Mouse (Mus musculus) liver, embryonic 18 days (tissue): ENCODE results near the gene Aspscr1. TPM values are rescaled to one million over a fixed set of nuclear protein-coding genes. Genes with fewer than 3 reads are reported as not detected.

Experiments
- polyA plus RNA-seq: library from polyadenylated mRNA; depleted of rRNA; stranded (reverse); fragments of >200 nt; gene quantifications from 2 replicates; pipeline ENCODE4 v1.2.3, GENCODE M21; 2012; rRNA removed

The Aspscr1 gene
- 23.8 and 25.4 TPM in 2 replicates for polyA plus RNA-seq

DNA sequence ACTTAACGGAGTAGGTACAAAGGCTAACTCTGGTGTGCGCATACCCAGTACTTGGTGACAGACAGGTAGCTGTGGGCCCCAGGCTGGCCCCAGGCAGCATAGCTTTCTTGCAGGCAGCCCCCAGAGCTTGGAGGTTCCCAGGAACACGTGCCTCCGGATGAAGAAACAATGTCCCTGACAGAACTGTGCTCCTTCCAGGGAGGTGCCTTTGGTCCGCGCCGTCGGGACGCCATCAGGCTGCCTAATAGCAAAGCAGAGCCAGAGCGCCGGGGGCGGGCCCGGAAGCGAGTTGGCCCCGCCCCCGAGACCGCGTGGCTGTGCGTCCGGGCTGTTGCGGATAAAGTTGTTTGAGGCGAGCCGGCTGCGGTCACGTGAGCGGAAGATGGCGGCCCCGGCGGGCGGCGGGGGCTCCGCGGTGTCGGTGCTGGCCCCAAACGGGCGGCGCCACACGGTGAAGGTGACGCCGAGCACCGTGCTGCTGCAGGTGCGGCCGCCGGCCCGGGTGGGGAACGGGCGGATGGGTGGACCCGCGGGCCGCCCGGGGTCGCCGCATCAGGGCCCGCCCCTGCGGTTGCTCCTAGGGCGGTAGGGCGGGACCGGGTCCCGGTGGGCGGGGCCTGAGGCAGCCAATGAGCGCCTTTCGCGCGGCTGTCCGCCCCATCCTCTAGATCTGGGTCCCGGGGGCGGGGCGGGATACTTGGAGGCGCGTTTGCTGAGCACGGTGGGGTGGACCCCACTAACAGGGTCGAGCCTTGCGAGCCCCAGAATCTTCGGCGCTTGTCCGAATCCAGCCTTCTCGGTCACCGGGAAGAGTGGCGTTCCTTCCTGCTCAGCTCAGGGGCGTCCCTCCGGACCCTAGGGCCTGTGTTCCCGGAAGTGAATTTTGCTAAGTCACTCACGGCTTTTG lies at the start of gene Aspscr1:
Gene Aspscr1 (plus strand): TSS at position 287 of the 907 bp plus-strand sequence.

DNA sequence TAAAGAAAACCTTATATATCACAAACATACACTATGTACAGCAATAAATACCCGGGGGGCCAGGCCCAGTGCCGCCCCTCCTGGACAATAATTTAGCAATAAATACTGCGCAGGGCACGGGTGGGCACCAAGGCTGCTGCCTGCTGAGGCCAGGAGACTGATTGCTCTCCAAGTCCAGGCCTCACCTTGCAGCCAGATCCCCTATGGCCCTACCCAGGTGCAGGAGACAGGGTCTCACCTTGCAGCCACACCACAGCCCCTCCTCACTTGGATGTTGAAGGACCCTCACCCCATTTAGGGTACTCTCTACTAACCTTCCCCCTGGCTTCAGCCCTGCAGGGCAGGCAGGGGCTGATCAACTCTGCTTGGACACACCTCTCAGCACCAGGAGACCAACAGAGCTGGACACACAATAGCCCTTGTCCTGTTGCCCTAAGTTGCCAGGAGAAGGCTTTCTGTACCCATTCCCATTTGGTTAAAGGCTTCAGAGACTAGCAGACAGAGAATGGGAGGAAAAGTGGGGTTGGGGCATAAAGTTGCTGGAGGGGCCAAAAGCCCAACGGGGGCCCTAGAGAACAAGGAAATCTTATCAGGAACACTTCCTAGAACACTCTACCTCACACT lies 47.5 kb upstream of the Aspscr1 start, which contains the start of gene Sirt7:
Gene Sirt7 (minus strand): TSS at position 89 of the 624 bp plus-strand sequence.

DNA sequence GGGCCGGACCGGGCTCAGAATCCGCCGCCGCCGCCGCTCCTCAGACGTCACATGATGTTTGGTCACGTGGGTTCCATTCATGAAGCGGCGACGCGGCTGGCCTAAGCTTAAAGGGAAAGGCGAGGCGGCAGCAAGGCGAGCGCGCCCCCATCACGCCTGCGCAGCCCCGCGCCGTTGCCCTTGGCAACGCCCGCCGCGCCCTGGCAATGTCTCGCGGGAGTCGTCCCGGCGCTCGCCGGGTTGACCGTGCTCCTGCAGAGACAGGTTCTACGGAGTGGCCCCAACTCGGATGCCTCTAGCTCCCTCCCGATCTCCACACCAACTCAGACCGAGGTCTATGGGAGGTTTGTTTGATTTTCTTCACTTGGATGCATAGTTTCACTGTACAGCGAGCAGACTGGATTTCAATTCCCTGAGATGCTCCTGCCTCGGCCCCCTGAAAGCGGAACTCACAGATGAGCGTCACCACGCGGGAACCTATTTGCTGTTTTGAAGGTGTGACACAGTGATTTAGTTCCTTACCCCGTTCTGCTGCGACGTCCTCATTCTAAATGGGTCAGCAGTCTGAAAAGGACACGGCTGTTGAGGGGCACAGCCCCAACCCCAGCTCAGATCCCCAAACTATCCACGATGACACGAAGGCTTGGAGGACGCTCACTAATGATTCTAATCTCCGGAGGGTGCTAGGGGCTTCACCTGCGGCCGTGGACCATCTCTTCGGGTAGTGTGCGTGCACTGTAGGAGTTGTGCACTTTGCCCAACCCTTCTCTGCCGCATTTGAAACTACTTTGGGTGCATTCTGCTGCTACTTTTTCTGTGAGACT lies 39.0 kb upstream of the Aspscr1 start, which contains the start of gene Mafg:
Gene Mafg (minus strand): TSS at position 81 of the 824 bp plus-strand sequence.

GRCm38 (mm10) chr11:120643601-120643987 lies 29.2 kb upstream of the Aspscr1 start, which contains the start of gene Pycr1:
TSS of gene Pycr1 (minus strand) at chr11:120643769.

GRCm38 (mm10) chr11:120648001-120648476 lies 24.7 kb upstream of the Aspscr1 start, which contains the start of gene Myadml2:
TSS of gene Myadml2 (minus strand) at chr11:120648158.

GRCm38 (mm10) chr11:120661076-120661460 lies 11.7 kb upstream of the Aspscr1 start, which contains the start of gene Notum:
TSS of gene Notum (minus strand) at chr11:120661175.

DNA sequence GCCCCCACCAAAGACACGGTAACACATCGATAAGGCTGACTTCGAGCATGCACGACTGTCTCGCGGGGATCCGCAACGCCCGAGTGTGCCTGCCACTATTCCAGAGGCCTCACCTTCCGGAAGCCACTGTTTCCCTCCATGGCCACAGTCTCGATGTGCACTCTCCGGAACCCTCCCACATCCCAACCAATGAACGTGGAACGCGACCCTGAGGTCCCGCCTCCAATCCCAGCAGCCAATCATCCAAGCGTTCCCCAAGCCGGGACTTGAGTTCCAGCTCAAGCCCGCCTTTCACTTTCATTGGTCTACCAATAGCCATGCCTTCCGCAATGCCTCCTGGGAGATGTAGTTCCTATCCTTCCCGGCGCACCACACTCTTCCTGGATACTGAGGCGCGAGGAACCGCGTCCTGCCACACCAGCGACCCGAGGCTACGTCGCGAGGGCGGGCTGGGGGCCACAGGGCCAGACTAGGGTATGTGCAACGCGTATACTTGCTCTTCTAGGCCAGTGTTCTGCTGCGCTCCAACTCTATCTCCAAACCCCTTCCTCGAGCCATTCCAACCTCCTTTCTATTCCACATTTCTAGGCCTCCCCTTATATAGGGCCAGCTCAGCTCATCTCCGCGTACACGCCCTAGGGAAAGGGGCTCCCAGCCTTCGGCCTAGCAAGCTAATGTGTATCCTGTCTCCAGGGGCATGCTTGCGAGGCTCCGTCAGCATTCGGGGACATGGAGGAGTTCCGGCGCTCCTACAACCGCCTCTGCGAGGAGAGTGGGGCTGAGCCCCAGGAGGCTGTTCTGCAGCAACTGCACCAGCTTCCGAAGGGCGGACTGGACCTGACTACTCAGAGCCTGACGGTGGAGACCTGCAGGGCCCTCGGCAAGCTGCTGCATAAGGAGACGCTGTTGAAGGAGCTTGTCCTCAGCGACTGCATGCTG lies 41.1 kb downstream of the Aspscr1 start, which contains the start of the genes Cenpx and Lrrc45:
Gene Cenpx (minus strand): TSS at position 159 of the 939 bp plus-strand sequence.
Gene Lrrc45 (plus strand): TSS at position 346 of the 939 bp plus-strand sequence.

DNA sequence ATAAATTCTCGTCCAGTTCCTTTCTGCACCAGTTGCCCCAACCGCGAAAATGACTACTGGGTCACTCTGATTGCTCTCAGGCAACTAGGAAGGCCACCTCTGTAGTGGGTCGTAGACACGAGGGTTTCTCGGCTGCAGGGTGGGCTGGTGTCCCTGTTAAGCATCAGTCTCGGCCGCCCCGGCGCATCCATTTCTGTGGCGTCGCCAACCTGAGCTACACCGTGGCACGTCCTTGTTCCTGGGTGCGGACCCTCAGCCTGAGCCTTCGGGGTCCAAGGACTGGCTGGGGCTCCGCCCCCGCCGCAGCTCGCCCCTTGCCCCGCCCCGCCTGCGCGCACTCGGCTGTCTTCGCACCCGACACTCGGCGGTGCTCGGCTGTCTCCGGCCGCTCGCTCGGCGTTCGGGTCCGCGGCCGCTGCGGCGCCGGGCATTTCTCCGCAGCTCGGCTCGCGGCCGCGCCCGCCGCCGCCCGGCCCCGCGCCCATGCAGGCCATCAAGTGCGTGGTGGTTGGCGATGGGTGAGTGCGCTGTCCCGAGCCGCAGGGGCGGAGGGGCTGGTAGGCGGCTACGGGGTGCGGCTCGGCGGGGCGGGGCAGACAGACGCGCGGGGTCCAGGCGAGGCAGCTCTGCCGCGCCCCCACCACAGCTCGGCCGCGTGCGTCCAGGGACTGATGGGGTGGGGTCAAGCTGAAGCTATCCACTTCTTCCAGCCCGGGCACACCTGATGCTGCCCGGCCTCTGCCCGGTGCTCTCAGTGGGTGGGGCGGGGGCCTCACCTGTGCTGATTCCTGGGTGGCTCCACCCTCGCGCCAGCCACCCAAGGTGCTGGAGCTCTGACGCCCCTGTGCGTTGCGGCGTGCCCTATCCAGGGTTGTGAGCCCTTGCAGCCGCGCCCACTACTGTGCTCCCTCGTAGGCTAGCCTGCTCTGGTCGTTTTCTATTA lies 48.6 kb downstream of the Aspscr1 start, which contains the start of gene Rac3:
Gene Rac3 (plus strand): TSS at position 347 of the 943 bp plus-strand sequence.

GRCm38 (mm10) chr11:120727169-120727527 lies 54.4 kb downstream of the Aspscr1 start, which contains the start of gene Dcxr:
TSS of gene Dcxr (minus strand) at chr11:120727281.

GRCm38 (mm10) chr11:120731858-120732680 lies 59.3 kb downstream of the Aspscr1 start, which contains the start of gene Cbr2:
TSS of gene Cbr2 (minus strand) at chr11:120732114.

Other genes starting within 250 kb of the Aspscr1 start
- gene Nploc4, start 235.3 kb upstream of the Aspscr1 start, polyA plus RNA-seq: 17.2 and 19.2 TPM in 2 replicates
- gene Tspan10, start 230.3 kb upstream of the Aspscr1 start, polyA plus RNA-seq: not detected in 2 replicates
- 0.20 and 0.23 TPM in 2 replicates for gene Pde6g, start 219.5 kb upstream of the Aspscr1 start, polyA plus RNA-seq
- 10.7 and 12.5 TPM in 2 replicates for gene Oxld1, start 214.9 kb upstream of the Aspscr1 start, polyA plus RNA-seq
- 10.3 and 12.0 TPM in 2 replicates for gene Ccdc137, start 214.9 kb upstream of the Aspscr1 start, polyA plus RNA-seq
- gene Arl16, start 205.4 kb upstream of the Aspscr1 start, polyA plus RNA-seq: 11.1 and 11.7 TPM in 2 replicates
- gene Mrpl12, start 188.4 kb upstream of the Aspscr1 start, polyA plus RNA-seq: 72.1 and 77.6 TPM in 2 replicates
- gene Slc25a10, start 181.1 kb upstream of the Aspscr1 start, polyA plus RNA-seq: 30.6 and 30.7 TPM in 2 replicates
- 49.1 and 58.0 TPM in 2 replicates for gene Gcgr, start 142.3 kb upstream of the Aspscr1 start, polyA plus RNA-seq
- gene Mcrip1, start 123.2 kb upstream of the Aspscr1 start, polyA plus RNA-seq: 41.8 and 45.5 TPM in 2 replicates
- not detected in 2 replicates for gene Ppp1r27, start 121.8 kb upstream of the Aspscr1 start, polyA plus RNA-seq
- 432 and 494 TPM in 2 replicates for gene P4hb, start 99.7 kb upstream of the Aspscr1 start, polyA plus RNA-seq
- 142 and 152 TPM in 2 replicates for gene Arhgdia, start 91.3 kb upstream of the Aspscr1 start, polyA plus RNA-seq
- gene Alyref, start 74.6 kb upstream of the Aspscr1 start, polyA plus RNA-seq: 49.6 and 60.6 TPM in 2 replicates
- gene Anapc11, start 74.6 kb upstream of the Aspscr1 start, polyA plus RNA-seq: 34.4 and 36.3 TPM in 2 replicates
- gene Npb, start 64.5 kb upstream of the Aspscr1 start, polyA plus RNA-seq: 4.7 TPM in 2 replicates
- 389 and 419 TPM in 2 replicates for gene Pcyt2, start 55.0 kb upstream of the Aspscr1 start, polyA plus RNA-seq
- 30.4 and 32.8 TPM in 2 replicates for gene Sirt7, start 47.7 kb upstream of the Aspscr1 start, polyA plus RNA-seq
- gene Mafg, start 39.4 kb upstream of the Aspscr1 start, polyA plus RNA-seq: 28.0 and 31.0 TPM in 2 replicates
- 6.9 and 7.8 TPM in 2 replicates for gene Pycr1, start 29.2 kb upstream of the Aspscr1 start, polyA plus RNA-seq
- 0.19 and 0.43 TPM in 2 replicates for gene Myadml2, start 24.8 kb upstream of the Aspscr1 start, polyA plus RNA-seq
- gene Notum, start 11.8 kb upstream of the Aspscr1 start, polyA plus RNA-seq: 0.25 and 0.26 TPM in 2 replicates
- gene Cenpx, start 40.8 kb downstream of the Aspscr1 start, polyA plus RNA-seq: 54.1 and 60.7 TPM in 2 replicates
- gene Lrrc45, start 41.0 kb downstream of the Aspscr1 start, polyA plus RNA-seq: 7.4 and 8.9 TPM in 2 replicates
- gene Rac3, start 48.5 kb downstream of the Aspscr1 start, polyA plus RNA-seq: 1.2 and 1.7 TPM in 2 replicates
- gene Dcxr, start 54.3 kb downstream of the Aspscr1 start, polyA plus RNA-seq: 42.2 and 46.5 TPM in 2 replicates
- gene Cbr2, start 59.1 kb downstream of the Aspscr1 start, polyA plus RNA-seq: 0.03 and 0.24 TPM in 2 replicates
- gene Hmga1b, start 89.8 kb downstream of the Aspscr1 start, polyA plus RNA-seq: 1.1 TPM in 2 replicates
- gene Rfng, start 111.2 kb downstream of the Aspscr1 start, polyA plus RNA-seq: 5.5 and 6.7 TPM in 2 replicates
- 49.2 and 50.9 TPM in 2 replicates for gene Gps1, start 111.3 kb downstream of the Aspscr1 start, polyA plus RNA-seq
- 25.6 and 27.9 TPM in 2 replicates for gene Dus1l, start 123.4 kb downstream of the Aspscr1 start, polyA plus RNA-seq
- gene Fasn, start 151.6 kb downstream of the Aspscr1 start, polyA plus RNA-seq: 99.0 and 126 TPM in 2 replicates